Mouse (Mus musculus): Measurements from ENCODE around the gene Arpc3. TPM values are rescaled to one million over a fixed set of nuclear protein-coding genes. Genes with fewer than 3 reads are reported as not detected.
"Not testable (repeated sequence)": the region's sequence is repeated elsewhere in the genome, so short reads cannot be mapped to it uniquely, and the experiment has no call there.

Arpc3 gene
- polyA plus RNA-seq, 1 experiment from 2014 or later = 177 TPM

- no peak overlapping the region for H3K27ac ChIP-seq
- no peak for ATAC-seq (ENCODE audit: insufficient number of reproducible peaks, low FRiP score, low TSS enrichment, low read depth)
- H3K9me3 ChIP-seq = no peaks in the 10 kb centered on the region
- H3K27me3 ChIP-seq = no peaks in the 10 kb centered on the region
- H3K9ac ChIP-seq = no peak overlapping the region
- H3K4me2 ChIP-seq = no peak overlapping the region
- 24% methylated on average over 8 of the region's 8 CpGs for WGBS
- no peaks in the 10 kb centered on the region for H3K4me1 ChIP-seq
- H3K36me3 ChIP-seq = peaks cover 91% of the 10 kb centered on the region
- H3K4me3 ChIP-seq = no peak overlapping the region
Observed at GRCm38 (mm10) chr5:122401303-122401640, 9.6 kb downstream of the Arpc3 start.

- Histone ChIP-seq H3K27ac (no peak overlapping the region), H3K4me3 (no peak overlapping the region), H3K36me3 (peaks cover 93% of the 10 kb centered on the region), H3K4me2 (no peak overlapping the region), H3K4me1 (no peaks in the 10 kb centered on the region), H3K27me3 (no peaks in the 10 kb centered on the region), H3K9ac (no peak overlapping the region), H3K9me3 (no peaks in the 10 kb centered on the region)
- ATAC-seq (ENCODE audit: insufficient number of reproducible peaks, low FRiP score, low TSS enrichment, low read depth) = no peak
- 69% methylated on average over 13 of the region's 13 CpGs for WGBS
Observed at GRCm38 (mm10) chr5:122402160-122402559, 10.5 kb downstream of the Arpc3 start.

GRCm38 (mm10) chr5:122402772-122403171 is 11.1 kb downstream of the Arpc3 start:
- WGBS = 82% methylated on average over 5 of the region's 5 CpGs
- Histone ChIP-seq H3K27ac (no peak overlapping the region), H3K4me1 (no peaks in the 10 kb centered on the region), H3K9me3 (no peaks in the 10 kb centered on the region), H3K4me3 (no peak overlapping the region), H3K36me3 (peaks cover 94% of the 10 kb centered on the region), H3K27me3 (no peaks in the 10 kb centered on the region), H3K9ac (no peak overlapping the region), H3K4me2 (no peak overlapping the region)
- ATAC-seq (ENCODE audit: insufficient number of reproducible peaks, low FRiP score, low TSS enrichment, low read depth) = no peak; the same call in 1 of the 2 replicates

GRCm38 (mm10) chr5:122403362-122403761 is 11.7 kb downstream of the Arpc3 start:
- Histone ChIP-seq H3K4me1 (no peaks in the 10 kb centered on the region), H3K4me2 (no peak overlapping the region), H3K9me3 (no peaks in the 10 kb centered on the region), H3K4me3 (no peak overlapping the region), H3K27ac (no peak overlapping the region), H3K36me3 (peaks cover 89% of the 10 kb centered on the region), H3K9ac (no peak overlapping the region), H3K27me3 (no peaks in the 10 kb centered on the region)
- 91% methylated on average over 12 of the region's 12 CpGs for WGBS
- ATAC-seq (ENCODE audit: insufficient number of reproducible peaks, low FRiP score, low TSS enrichment, low read depth) = no peak

GRCm38 (mm10) chr5:122405537-122405936 is 13.9 kb downstream of the Arpc3 start:
- no peak for ATAC-seq (ENCODE audit: insufficient number of reproducible peaks, low FRiP score, low TSS enrichment, low read depth)
- Histone ChIP-seq H3K9me3 (no peaks in the 10 kb centered on the region), H3K4me1 (no peaks in the 10 kb centered on the region), H3K36me3 (peaks cover 78% of the 10 kb centered on the region), H3K9ac (no peak overlapping the region), H3K4me2 (no peak overlapping the region), H3K27ac (no peak overlapping the region), H3K4me3 (no peak overlapping the region), H3K27me3 (no peaks in the 10 kb centered on the region)
- WGBS = 93% methylated on average over 10 of the region's 10 CpGs

GRCm38 (mm10) chr5:122409692-122410645 is 18.3 kb downstream of the Arpc3 start:
- 88% methylated on average over 19 of the region's 19 CpGs for WGBS
- H3K9me3 ChIP-seq = no peaks in the 10 kb centered on the region
- no peak overlapping the region for H3K4me3 ChIP-seq
- H3K27ac ChIP-seq = no peak overlapping the region
- no peak for ATAC-seq (ENCODE audit: insufficient number of reproducible peaks, low FRiP score, low TSS enrichment, low read depth)
- H3K4me2 ChIP-seq = no peak overlapping the region
- peaks cover 36% of the 10 kb centered on the region for H3K36me3 ChIP-seq
- H3K4me1 ChIP-seq = no peaks in the 10 kb centered on the region
- H3K27me3 ChIP-seq = no peaks in the 10 kb centered on the region
- H3K9ac ChIP-seq = no peak overlapping the region

- Histone ChIP-seq H3K36me3 (peaks cover 17% of the 10 kb centered on the region), H3K27ac (no peak overlapping the region), H3K27me3 (no peaks in the 10 kb centered on the region), H3K9me3 (no peaks in the 10 kb centered on the region), H3K9ac (no peak overlapping the region), H3K4me3 (no peak overlapping the region), H3K4me1 (no peaks in the 10 kb centered on the region), H3K4me2 (no peak overlapping the region)
- no peak for ATAC-seq (ENCODE audit: insufficient number of reproducible peaks, low FRiP score, low TSS enrichment, low read depth)
- WGBS = 59% methylated on average over 5 of the region's 5 CpGs
Observed at GRCm38 (mm10) chr5:122411892-122412291, 20.2 kb downstream of the Arpc3 start.

GRCm38 (mm10) chr5:122412826-122413225 is 21.1 kb downstream of the Arpc3 start:
- 49% methylated on average over 6 of the region's 6 CpGs for WGBS
- Histone ChIP-seq H3K27me3 (no peaks in the 10 kb centered on the region), H3K36me3 (peaks cover 9% of the 10 kb centered on the region; the same call in 1 of the 2 replicates), H3K4me2 (no peak overlapping the region), H3K9me3 (no peaks in the 10 kb centered on the region), H3K9ac (no peak overlapping the region), H3K27ac (no peak overlapping the region), H3K4me1 (no peaks in the 10 kb centered on the region), H3K4me3 (no peak overlapping the region)
- no peak for ATAC-seq (ENCODE audit: insufficient number of reproducible peaks, low FRiP score, low TSS enrichment, low read depth)

- Histone ChIP-seq H3K4me1 (no peaks in the 10 kb centered on the region), H3K4me2 (no peak overlapping the region), H3K27ac (no peak overlapping the region), H3K27me3 (no peaks in the 10 kb centered on the region), H3K4me3 (no peak overlapping the region), H3K36me3 (peaks cover 9% of the 10 kb centered on the region; the same call in 1 of the 2 replicates), H3K9ac (no peak overlapping the region), H3K9me3 (no peaks in the 10 kb centered on the region)
- no peak for ATAC-seq (ENCODE audit: insufficient number of reproducible peaks, low FRiP score, low TSS enrichment, low read depth)
- WGBS = 84% methylated on average over 5 of the region's 5 CpGs
Observed at GRCm38 (mm10) chr5:122414351-122414750, 22.7 kb downstream of the Arpc3 start.

- H3K27ac ChIP-seq = no peak overlapping the region
- H3K4me2 ChIP-seq = no peak overlapping the region
- H3K27me3 ChIP-seq = no peaks in the 10 kb centered on the region
- no peak overlapping the region for H3K9ac ChIP-seq
- ATAC-seq (ENCODE audit: insufficient number of reproducible peaks, low FRiP score, low TSS enrichment, low read depth) = no peak
- no peaks in the 10 kb centered on the region for H3K9me3 ChIP-seq
- H3K4me3 ChIP-seq = no peak overlapping the region
- H3K36me3 ChIP-seq = 0 out of 2 replicates have a peak, but pooled peaks cover under 1% of the 10 kb centered on the region
- H3K4me1 ChIP-seq = no peaks in the 10 kb centered on the region
- 89% methylated on average over 12 of the region's 12 CpGs for WGBS
Observed at GRCm38 (mm10) chr5:122415465-122415864, 23.8 kb downstream of the Arpc3 start.

GRCm38 (mm10) chr5:122420676-122421075 is 29.0 kb downstream of the Arpc3 start:
- ATAC-seq (ENCODE audit: insufficient number of reproducible peaks, low FRiP score, low TSS enrichment, low read depth); H3K27me3 ChIP-seq; H3K27ac ChIP-seq; H3K9ac ChIP-seq; H3K9me3 ChIP-seq; H3K4me3 ChIP-seq; H3K36me3 ChIP-seq; H3K4me2 ChIP-seq: not testable (repeated sequence)
- peaks cover 16% of the 10 kb centered on the region for H3K4me1 ChIP-seq
- 59% methylated on average over 4 of the region's 4 CpGs for WGBS

- Histone ChIP-seq H3K27ac (peak within 1 kb of the TSS; percentile 90), H3K27me3 (no peaks in the 10 kb centered on the region), H3K36me3 (no peaks in the 10 kb centered on the region), H3K4me1 (peaks cover 16% of the 10 kb centered on the region), H3K9me3 (no peaks in the 10 kb centered on the region), H3K4me2 (peak within 1 kb of the TSS; percentile 83), H3K4me3 (peak within 1 kb of the TSS; percentile 90), H3K9ac (peak within 1 kb of the TSS; percentile 93)
- ATAC-seq (ENCODE audit: insufficient number of reproducible peaks, low FRiP score, low TSS enrichment, low read depth) = no peak
- 19% methylated on average over 17 of the region's 17 CpGs for WGBS
Observed at GRCm38 (mm10) chr5:122421271-122422068, 29.8 kb downstream of the Arpc3 start, which contains the start of gene Anapc7. Gene Anapc7 (plus strand): TSS chr5:122421693.

Data from limb, embryonic 15.5 days (tissue).